Mouse (Mus musculus) spleen, postnatal 10 days (tissue): ENCODE measurements around the gene Cldn13.
"Not testable (repeated sequence)": the region's sequence is repeated elsewhere in the genome, so short reads cannot be mapped to it uniquely, and the experiment has no call there.

ENCODE experiments used
- DNase-seq, 2 experiments: peaks; one replicate each; pipeline ENCODE4 v3.0.0; 2021 to 2022; ENCODE audit warnings: low spot score in 2 of 2

Gene Cldn13

DNA sequence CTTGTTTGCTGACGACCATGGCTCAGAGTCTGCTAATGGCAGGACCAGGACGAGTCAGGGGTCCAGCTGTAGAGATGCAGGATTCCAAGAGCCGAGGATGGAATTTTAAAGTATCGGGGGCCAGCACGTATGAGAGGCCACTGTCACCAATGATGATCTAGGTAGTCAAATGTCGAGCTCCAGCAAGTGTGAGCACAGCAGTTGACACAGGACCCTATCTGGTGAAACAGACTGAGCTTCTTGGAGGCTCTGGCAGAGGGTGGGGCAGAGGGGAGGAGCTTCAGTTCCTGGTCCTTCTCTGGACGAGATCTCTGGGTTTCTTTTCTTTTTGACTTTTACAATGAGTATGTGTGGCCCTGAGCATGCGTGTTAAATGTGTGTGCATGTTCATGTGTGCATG is at the start of gene Cldn13:
Gene Cldn13, minus strand, starts transcription at position 216 of the 400 bp plus-strand sequence.
- DNase-seq = peak; percentile 80 to 85

- not testable (repeated sequence) for DNase-seq
Measured at GRCm38 (mm10) chr5:134964655-134965054, 49.3 kb upstream of the Cldn13 start.

GRCm38 (mm10) chr5:134963546-134963945 is 48.2 kb upstream of the Cldn13 start:
- DNase-seq = no peak

GRCm38 (mm10) chr5:134961519-134961918 is 46.2 kb upstream of the Cldn13 start:
- no peak for DNase-seq

DNA sequence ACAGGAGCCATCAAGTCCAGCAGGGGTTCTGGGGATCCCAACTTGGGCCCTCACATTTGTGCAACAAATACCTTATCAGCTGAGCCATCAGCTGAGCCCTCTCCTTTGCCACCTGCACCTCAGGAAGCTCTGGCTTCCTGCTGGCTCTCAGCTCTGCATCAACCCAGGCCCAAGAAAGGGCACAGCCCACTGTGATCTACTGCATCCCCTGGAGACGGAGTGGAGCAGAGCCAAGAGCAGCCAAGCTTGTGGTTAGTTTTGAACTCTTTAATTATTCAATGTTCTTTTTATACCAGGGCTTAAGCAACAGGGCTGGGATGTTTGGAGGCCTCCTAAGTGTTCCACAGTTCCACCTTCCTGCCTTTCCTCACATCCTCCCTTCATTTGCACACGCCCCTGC is 45.1 kb upstream of the Cldn13 start:
- DNase-seq = no peak

- DNase-seq = no peak
Measured at GRCm38 (mm10) chr5:134959114-134959513, 43.8 kb upstream of the Cldn13 start.

DNA sequence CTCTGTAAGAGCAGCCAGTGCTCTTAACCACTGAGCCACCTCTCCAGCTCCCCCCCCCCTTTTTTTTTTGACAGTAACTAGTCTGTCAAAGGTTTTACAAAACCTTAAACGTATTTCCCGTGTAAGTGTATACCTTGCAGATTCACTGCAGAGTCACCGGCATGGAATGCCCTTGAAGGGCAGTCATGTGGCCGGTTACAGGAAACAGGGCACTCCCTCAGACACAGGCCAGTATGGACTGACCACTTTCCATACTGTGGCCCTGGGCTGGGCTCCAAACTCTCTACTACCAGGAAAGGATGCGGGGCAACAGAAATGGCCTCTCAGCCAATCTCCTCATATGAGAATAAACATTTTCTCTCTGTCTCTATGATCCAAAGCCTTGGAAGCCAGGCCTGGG is 40.2 kb upstream of the Cldn13 start:
- no peak for DNase-seq

DNA sequence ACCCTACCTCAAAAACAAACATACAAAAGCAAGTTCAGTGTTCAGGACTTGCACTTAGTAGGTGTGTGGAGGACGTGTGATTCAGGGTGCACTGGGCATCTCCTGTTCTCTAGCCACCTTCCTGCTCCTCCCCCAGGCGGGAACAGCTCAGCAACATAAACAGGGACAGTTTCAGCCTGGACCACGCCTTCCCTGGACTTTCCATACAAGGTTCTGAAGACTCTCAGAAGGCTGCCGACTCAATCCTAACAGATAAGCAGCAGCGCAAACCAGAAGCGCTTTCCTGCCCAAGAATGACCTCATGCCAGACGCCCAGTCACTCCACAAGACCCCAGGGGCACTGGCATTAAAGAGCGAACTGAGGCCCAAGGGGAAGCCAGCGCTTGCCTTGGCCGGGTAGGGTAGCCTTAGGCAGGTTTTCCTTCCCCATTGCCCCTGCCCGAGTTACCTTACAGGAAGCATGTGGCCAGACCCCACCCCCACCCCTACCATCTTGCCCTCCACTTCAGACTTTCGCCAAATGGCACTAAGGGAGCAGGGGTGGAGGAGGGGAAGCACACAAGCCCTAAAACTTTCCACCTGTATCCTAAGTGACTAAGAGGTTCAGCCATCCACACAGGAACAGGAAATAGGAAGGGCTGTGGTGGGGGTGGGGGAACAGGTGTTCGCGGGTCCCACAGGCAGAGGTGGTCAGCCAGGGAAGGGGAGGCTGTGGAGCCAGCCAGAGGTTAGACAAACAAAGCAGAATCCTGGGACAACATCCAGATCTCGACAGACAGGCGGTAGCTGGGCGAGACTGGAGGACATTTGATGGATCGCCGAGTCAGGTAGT is 35.9 kb upstream of the Cldn13 start:
- no peak for DNase-seq

- no peak for DNase-seq
Measured at GRCm38 (mm10) chr5:134948085-134948439, 32.7 kb upstream of the Cldn13 start.

- DNase-seq = no peak
Measured at GRCm38 (mm10) chr5:134947420-134948084, 32.2 kb upstream of the Cldn13 start.

DNA sequence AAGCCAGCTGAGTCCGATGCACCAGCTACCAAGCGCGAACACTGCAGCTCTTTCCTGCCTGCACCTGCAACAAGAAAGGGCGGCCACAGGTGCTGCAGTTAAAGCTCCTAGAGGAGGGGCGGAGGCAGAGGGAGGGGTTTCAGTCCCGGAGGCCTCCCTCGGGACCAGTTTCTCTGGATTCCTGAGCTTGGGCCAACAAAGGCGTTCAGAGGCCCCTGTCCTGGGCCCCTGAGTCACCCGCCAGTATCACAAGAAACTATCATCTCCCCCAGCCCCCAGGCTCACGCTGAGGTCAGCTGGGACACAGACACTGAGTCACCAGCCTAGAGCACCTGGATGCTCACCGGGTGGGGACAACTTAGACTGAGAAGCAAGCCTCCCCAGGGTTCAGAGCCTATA is 31.5 kb upstream of the Cldn13 start, which contains the start of gene Cldn4:
Gene Cldn4, minus strand, starts transcription at position 78 of the 399 bp plus-strand sequence.
- DNase-seq = no peak

GRCm38 (mm10) chr5:134946063-134946856 is 30.9 kb upstream of the Cldn13 start:
- no peak for DNase-seq

DNA sequence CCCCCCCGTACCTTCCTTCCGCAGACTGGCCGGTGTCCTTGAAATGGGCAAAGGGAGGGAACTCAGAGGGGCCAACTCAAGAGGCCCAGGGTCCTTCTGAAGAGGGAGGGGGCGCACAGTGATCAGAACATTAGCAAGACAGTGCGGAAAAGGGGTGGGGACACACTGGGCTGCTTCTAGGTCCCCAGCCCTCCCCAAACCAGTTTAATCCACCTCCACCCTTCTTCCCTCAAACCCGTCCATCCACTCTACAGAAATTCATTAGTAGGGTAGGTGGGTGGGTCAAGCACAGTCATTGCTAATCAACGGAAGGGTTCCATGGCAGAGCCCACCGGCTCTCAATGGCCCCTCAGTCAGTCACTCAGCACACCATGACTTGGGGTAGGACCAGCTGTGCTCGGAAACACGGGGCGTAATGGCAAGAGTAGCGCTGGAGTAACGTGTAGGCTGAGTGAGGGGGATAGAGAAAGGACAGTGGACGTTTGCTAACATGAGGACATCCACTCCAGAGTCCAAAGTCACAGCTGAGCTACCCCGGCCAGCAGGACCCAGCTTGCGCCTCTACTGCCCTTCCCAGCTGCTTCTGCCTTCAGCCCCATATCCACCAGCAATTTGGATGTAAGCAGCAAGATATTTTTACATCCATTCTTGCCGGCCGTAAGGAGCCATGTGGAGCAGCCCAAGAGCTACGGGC is 30.1 kb upstream of the Cldn13 start:
- DNase-seq = no peak

DNA sequence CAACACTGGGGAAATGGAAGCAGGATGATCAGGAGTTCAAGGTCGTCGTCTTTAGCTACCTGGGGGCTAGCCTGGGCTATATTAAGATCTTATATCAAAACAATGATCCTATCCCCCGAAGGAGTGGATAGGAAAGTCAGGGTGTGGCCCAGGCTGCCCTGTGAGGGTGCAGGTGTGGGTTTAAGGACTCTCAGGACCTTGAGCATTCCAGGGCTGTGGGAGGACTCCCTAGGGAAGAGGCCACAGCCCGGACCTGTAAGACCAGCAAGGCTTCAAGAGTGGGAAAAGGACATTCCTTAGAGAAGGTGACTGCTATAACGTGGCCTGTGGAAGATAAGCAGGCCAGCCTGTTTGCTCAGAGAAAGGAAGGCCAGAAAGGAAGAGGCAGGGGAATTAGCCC is 28.9 kb upstream of the Cldn13 start:
- no peak for DNase-seq

GRCm38 (mm10) chr5:134942740-134943139 is 27.4 kb upstream of the Cldn13 start:
- DNase-seq = no peak

- no peak for DNase-seq
Measured at GRCm38 (mm10) chr5:134941472-134942209, 26.3 kb upstream of the Cldn13 start.

GRCm38 (mm10) chr5:134939554-134939953 is 24.2 kb upstream of the Cldn13 start:
- DNase-seq = not testable (repeated sequence)

DNA sequence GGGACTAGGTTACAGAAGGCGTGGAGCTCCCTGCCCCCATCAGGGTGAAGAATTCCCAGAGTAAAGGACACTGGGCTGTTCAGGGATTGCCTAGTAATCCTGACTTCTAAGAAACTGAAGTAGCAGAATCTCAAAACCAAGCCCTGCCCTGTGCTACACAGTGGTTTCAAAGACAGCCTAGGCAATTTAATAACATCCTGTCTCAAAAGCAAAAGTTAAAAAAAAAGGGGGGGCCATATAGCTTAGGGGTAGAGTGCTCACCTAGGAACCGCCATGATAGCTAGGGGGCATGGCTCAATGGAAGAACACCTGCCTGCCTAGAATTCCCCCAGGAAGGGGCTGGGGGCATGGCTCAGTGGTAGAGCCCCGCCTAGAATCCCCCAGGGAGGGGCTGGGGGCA is 23.7 kb upstream of the Cldn13 start:
- no peak for DNase-seq

GRCm38 (mm10) chr5:134936626-134937185 is 21.4 kb upstream of the Cldn13 start:
- no peak for DNase-seq

DNA sequence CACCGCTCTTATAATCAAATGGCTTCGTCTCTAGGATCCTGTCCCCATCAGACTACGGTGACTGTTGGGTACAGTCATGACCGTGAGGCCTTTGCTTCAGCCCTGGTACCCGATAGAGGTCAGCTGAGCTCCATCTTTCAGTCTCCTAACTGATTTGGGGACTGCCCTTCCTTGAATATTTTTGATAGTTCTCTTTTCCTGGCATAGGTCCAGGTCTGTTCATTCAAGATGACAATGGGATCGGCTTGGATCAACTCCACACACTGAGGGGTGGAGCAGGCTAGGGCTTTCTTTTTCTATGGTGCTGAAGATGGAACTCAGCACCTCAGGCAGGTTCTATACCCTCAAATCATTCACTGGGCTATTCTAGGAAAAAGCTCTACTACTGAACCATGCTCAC is 20.7 kb upstream of the Cldn13 start:
- DNase-seq = no peak

- DNase-seq = no peak
Measured at GRCm38 (mm10) chr5:134934666-134935065, 19.3 kb upstream of the Cldn13 start.
